Mouse (Mus musculus) heart, embryonic 10.5 days (tissue): Measurements from ENCODE around the gene Olfr1018. TPM values are rescaled to one million over a fixed set of nuclear protein-coding genes. Genes with fewer than 3 reads are reported as not detected.

ENCODE experiments used
- DNase-seq: peaks from one replicate; pipeline ENCODE4 v3.0.0-alpha.2; 2017; ENCODE audit warnings: low spot score
- H3K27ac ChIP-seq: fragments of 300-500 bp; sonication (generic); 2 replicates; pipeline ENCODE4 v1.5.1; 2016; ENCODE audit warnings: mild to moderate bottlenecking
- H3K27me3 ChIP-seq: fragments of 300-500 bp; sonication (generic); 2 replicates; pipeline ENCODE4 v1.6.1; 2016; ENCODE audit warnings: mild to moderate bottlenecking; ENCODE audit not compliant: poor library complexity, insufficient read depth, severe bottlenecking
- H3K36me3 ChIP-seq: fragments of 300-500 bp; sonication (generic); 2 replicates; pipeline ENCODE4 v1.6.1; 2016; ENCODE audit warnings: mild to moderate bottlenecking, moderate library complexity
- H3K4me1 ChIP-seq: fragments of 300-500 bp; sonication (generic); 2 replicates; pipeline ENCODE4 v1.6.1; 2016; ENCODE audit warnings: mild to moderate bottlenecking
- H3K4me3 ChIP-seq: fragments of 300-500 bp; sonication (generic); 2 replicates; pipeline ENCODE4 v1.5.1; 2016; ENCODE audit warnings: mild to moderate bottlenecking, moderate library complexity
- H3K9me3 ChIP-seq: fragments of 300-500 bp; sonication (generic); 2 replicates; pipeline ENCODE4 v1.6.1; 2016; ENCODE audit warnings: mild to moderate bottlenecking, moderate library complexity
- whole genome bisulfite sequencing: fragments of 180-500 bp; shearing (Covaris S2); methylation state at CpG from one replicate; pipeline ENCODE4 v1.1.7; 2016; 5-methylcytosine and 5-hydroxymethylcytosine counted together
- polyA plus RNA-seq: library from polyadenylated mRNA; unstranded; fragments of >200 nt; fragmentation: Nextera tagmentation; extraction: Ambion mirVana; gene quantifications from 2 replicates; pipeline ENCODE4 v1.2.1, GENCODE M21; 2016

Olfr1018 gene
- polyA plus RNA-seq = not detected in 2 replicates

DNA sequence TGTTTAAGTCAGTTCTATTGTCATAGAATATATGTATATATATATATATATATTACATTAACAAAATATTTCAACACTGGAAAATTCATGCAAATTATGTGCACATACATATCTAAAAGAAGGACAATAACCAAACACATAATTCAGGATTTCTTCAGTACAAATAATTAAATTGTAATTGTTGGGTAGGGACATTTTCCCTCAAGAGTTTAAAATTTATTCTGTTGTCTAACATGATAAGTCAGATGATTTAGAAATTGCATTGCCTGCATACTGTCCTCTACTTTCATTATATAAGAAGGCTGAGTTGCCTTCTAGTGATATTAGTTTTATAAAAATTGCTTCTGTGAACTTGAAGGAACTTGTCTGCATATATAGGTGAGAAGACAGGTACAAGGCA is at the start of gene Olfr1018:
Gene Olfr1018 (plus strand): TSS at position 301 of the 400 bp plus-strand sequence.
- Histone ChIP-seq H3K27ac (no peak within 1 kb of the TSS), H3K4me3 (no peak within 1 kb of the TSS), H3K4me1 (no peaks in the 10 kb centered on the region), H3K27me3 (no peaks in the 10 kb centered on the region), H3K9me3 (no peaks in the 10 kb centered on the region), H3K36me3 (no peaks in the 10 kb centered on the region)
- DNase-seq = no peak

DNA sequence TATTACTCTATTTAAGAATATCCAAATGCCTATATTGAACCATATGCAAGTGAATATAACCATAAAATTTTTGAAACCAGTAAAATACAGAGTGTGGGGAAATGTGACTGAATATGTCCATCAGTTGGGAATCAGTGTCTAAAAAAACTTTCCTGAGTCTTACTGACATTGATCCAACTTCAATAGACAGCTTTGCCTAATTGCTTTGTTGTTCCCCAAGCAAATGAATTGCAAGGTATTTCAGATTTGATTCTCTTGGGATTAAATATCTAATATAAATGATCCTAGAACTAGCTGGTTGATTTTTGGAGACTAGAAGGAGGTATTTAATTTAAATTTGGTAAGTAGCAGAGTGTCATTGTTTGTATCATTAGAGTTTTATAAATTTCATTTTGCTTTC is 45.9 kb upstream of the Olfr1018 start, which contains the start of gene Olfr1014:
Gene Olfr1014 (plus strand): TSS at position 301 of the 400 bp plus-strand sequence.
- Histone ChIP-seq H3K9me3 (no peaks in the 10 kb centered on the region), H3K27me3 (no peaks in the 10 kb centered on the region), H3K4me1 (no peaks in the 10 kb centered on the region), H3K36me3 (no peaks in the 10 kb centered on the region), H3K4me3 (no peak within 1 kb of the TSS), H3K27ac (no peak within 1 kb of the TSS)
- DNase-seq = no peak

DNA sequence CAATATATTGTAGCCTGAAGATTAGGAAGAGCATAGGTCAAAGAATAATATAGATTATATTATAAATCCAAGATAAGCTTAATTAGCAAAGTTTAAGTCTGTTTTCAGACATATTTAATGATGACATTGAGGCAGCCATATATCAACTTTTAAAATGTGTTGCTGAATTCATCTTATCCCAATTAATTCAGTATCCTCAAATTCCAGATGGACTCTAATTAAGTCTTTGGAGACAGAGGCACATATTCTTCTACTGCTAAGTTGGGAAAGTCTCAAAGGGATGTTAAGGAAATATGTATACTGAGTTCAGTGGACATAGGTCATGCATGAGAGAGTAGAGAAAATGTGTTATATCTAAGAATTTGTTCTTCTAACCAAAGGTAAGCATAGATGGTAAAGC is 36.6 kb upstream of the Olfr1018 start, which contains the start of gene Olfr1015:
Gene Olfr1015 (plus strand): TSS at position 301 of the 400 bp plus-strand sequence.
- DNase-seq = no peak
- no peaks in the 10 kb centered on the region for H3K4me1 ChIP-seq
- no peak within 1 kb of the TSS for H3K4me3 ChIP-seq
- H3K27me3 ChIP-seq = no peaks in the 10 kb centered on the region
- H3K36me3 ChIP-seq = no peaks in the 10 kb centered on the region
- no peak within 1 kb of the TSS for H3K27ac ChIP-seq
- no peaks in the 10 kb centered on the region for H3K9me3 ChIP-seq

- H3K4me3 ChIP-seq = no peak overlapping the region
- H3K27ac ChIP-seq = no peak overlapping the region
- H3K9me3 ChIP-seq = no peaks in the 10 kb centered on the region
- DNase-seq = no peak
- 49% methylated on average over 2 of the region's 2 CpGs for WGBS
- no peaks in the 10 kb centered on the region for H3K27me3 ChIP-seq
- no peaks in the 10 kb centered on the region for H3K4me1 ChIP-seq
- no peaks in the 10 kb centered on the region for H3K36me3 ChIP-seq
These were observed 25.9 kb upstream of the Olfr1018 start for GRCm38 (mm10) chr2:85792331-85792730.

DNA sequence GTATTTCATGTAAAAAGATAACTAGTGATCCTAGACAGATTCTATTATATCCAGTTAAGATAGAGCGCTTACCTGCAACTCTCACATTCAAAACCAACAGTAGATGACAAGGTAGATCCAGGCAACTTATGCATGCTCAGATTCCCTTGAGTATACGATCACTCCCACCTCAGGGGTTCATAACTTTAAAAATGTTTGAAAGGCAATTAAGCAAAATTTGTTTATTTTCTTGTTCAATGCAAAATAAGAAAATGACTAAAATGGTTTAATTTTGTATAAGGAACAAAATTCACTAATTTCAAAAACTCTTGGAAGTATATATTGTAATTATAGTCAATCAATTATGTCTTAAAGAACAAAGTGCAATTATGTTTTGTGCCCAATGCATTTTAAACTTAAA is 15.8 kb upstream of the Olfr1018 start, which contains the start of gene Olfr1016:
Gene Olfr1016 (minus strand): TSS at position 101 of the 400 bp plus-strand sequence.
- H3K4me3 ChIP-seq = no peak within 1 kb of the TSS
- no peak for DNase-seq
- no peaks in the 10 kb centered on the region for H3K9me3 ChIP-seq
- H3K4me1 ChIP-seq = no peaks in the 10 kb centered on the region
- H3K36me3 ChIP-seq = no peaks in the 10 kb centered on the region
- WGBS = 84% methylated on average over 2 of the region's 2 CpGs
- no peaks in the 10 kb centered on the region for H3K27me3 ChIP-seq
- no peak within 1 kb of the TSS for H3K27ac ChIP-seq

DNA sequence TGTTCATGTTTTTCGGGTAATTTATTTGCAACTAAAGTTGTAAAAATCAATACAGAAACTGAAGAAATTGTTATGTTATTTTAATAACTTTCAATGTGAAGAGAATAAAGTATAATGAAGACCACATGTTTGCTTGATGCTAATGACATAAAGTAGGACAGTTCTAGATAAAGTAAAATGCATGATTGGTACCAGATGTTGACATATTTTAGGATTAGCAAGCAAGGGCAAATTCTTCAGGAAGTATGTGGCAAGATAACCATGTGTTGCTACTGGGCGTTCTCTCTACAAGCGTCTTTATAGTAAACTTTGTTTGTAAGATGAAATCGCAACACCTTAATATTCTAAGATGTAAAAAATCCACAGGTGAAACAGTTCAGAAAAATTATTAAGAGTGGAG is 13.8 kb upstream of the Olfr1018 start:
- Histone ChIP-seq H3K9me3 (no peaks in the 10 kb centered on the region), H3K27ac (no peak overlapping the region), H3K4me3 (no peak overlapping the region), H3K36me3 (no peaks in the 10 kb centered on the region), H3K27me3 (no peaks in the 10 kb centered on the region), H3K4me1 (no peaks in the 10 kb centered on the region)
- no peak for DNase-seq
- WGBS = 68% methylated on average over 4 of the region's 4 CpGs

- no peak for DNase-seq
These were observed 27.1 kb downstream of the Olfr1018 start, which contains the start of gene Olfr1019 for GRCm38 (mm10) chr2:85845383-85845782. Gene Olfr1019 (minus strand): TSS chr2:85845483.

DNA sequence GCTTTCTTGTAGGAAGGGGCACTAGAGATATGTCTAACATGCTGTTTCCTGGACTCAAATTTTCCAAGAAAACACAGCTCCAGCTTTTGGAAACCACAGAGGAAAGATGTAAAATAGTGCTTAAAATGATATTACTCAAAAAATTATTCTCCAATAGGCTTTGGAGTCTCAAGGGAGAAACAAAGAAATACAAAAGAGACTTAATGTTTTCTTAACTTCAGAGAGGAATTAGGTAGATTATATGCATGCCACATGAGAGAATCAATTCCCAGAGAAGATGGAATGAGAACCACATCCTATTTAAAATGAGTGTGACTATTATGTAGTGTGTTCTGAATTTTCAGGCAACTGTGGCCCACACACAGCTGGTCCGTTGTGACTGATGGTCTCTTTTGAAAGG is 28.5 kb downstream of the Olfr1018 start, which contains the start of gene Olfr1020:
Gene Olfr1020 (plus strand): TSS at position 301 of the 400 bp plus-strand sequence.
- DNase-seq = no peak
- H3K27me3 ChIP-seq = no peaks in the 10 kb centered on the region
- no peaks in the 10 kb centered on the region for H3K36me3 ChIP-seq
- no peaks in the 10 kb centered on the region for H3K4me1 ChIP-seq
- no peak within 1 kb of the TSS for H3K4me3 ChIP-seq
- H3K27ac ChIP-seq = no peak within 1 kb of the TSS
- WGBS = 74% methylated on average over 1 of the region's 1 CpGs
- H3K9me3 ChIP-seq = no peaks in the 10 kb centered on the region

More at GRCm38 (mm10) chr2:85845383-85845782, 27.1 kb downstream of the Olfr1018 start, which contains the start of gene Olfr1019:
- no peaks in the 10 kb centered on the region for H3K36me3 ChIP-seq
- H3K9me3 ChIP-seq = no peaks in the 10 kb centered on the region
- no peak within 1 kb of the TSS for H3K4me3 ChIP-seq
- no peaks in the 10 kb centered on the region for H3K27me3 ChIP-seq
- no peak within 1 kb of the TSS for H3K27ac ChIP-seq
- no peaks in the 10 kb centered on the region for H3K4me1 ChIP-seq

GRCm38 (mm10) chr2:85868294-85868693 is 50.0 kb downstream of the Olfr1018 start, which contains the start of gene Olfr1022:
Gene Olfr1022 (plus strand): TSS chr2:85868594.
- 46% methylated on average over 2 of the region's 2 CpGs for WGBS
- H3K27me3 ChIP-seq = no peaks in the 10 kb centered on the region
- no peak within 1 kb of the TSS for H3K4me3 ChIP-seq
- H3K4me1 ChIP-seq = no peaks in the 10 kb centered on the region
- H3K36me3 ChIP-seq = no peaks in the 10 kb centered on the region
- no peaks in the 10 kb centered on the region for H3K9me3 ChIP-seq
- H3K27ac ChIP-seq = no peak within 1 kb of the TSS
- no peak for DNase-seq

Other genes with a start within 250 kb of the Olfr1018 start
- gene Olfr996, start 239.3 kb upstream of the Olfr1018 start, polyA plus RNA-seq = not detected in 2 replicates
- not detected in 2 replicates for gene Olfr998, start 229.5 kb upstream of the Olfr1018 start, polyA plus RNA-seq
- not detected in 2 replicates for gene Olfr1000, start 206.6 kb upstream of the Olfr1018 start, polyA plus RNA-seq
- not detected in 2 replicates for gene Olfr1002, start 167.8 kb upstream of the Olfr1018 start, polyA plus RNA-seq
- not detected in 2 replicates for gene Olfr154, start 154.0 kb upstream of the Olfr1018 start, polyA plus RNA-seq
- gene Olfr1006, start 139.7 kb upstream of the Olfr1018 start, polyA plus RNA-seq = not detected in 2 replicates
- not detected in 2 replicates for gene Olfr1008, start 129.0 kb upstream of the Olfr1018 start, polyA plus RNA-seq
- gene Olfr1009, start 103.1 kb upstream of the Olfr1018 start, polyA plus RNA-seq = not detected in 2 replicates
- gene Olfr1012, start 55.7 kb upstream of the Olfr1018 start, polyA plus RNA-seq = not detected in 2 replicates
- gene Olfr1013, start 51.4 kb upstream of the Olfr1018 start, polyA plus RNA-seq = not detected in 2 replicates
- gene Olfr1014, start 45.8 kb upstream of the Olfr1018 start, polyA plus RNA-seq = not detected in 2 replicates
- gene Olfr1015, start 36.5 kb upstream of the Olfr1018 start, polyA plus RNA-seq = not detected in 2 replicates
- not detected in 2 replicates for gene Olfr1016, start 15.9 kb upstream of the Olfr1018 start, polyA plus RNA-seq
- gene Olfr1019, start 27.0 kb downstream of the Olfr1018 start, polyA plus RNA-seq = not detected in 2 replicates
- not detected in 2 replicates for gene Olfr1020, start 28.6 kb downstream of the Olfr1018 start, polyA plus RNA-seq
- not detected in 2 replicates for gene Olfr1022, start 50.1 kb downstream of the Olfr1018 start, polyA plus RNA-seq
- not detected in 2 replicates for gene Olfr1023, start 67.2 kb downstream of the Olfr1018 start, polyA plus RNA-seq
- not detected in 2 replicates for gene Olfr1024, start 86.6 kb downstream of the Olfr1018 start, polyA plus RNA-seq
- gene Olfr1025-ps1, start 96.7 kb downstream of the Olfr1018 start, polyA plus RNA-seq = not detected in 2 replicates
- gene Olfr1026, start 103.1 kb downstream of the Olfr1018 start, polyA plus RNA-seq = not detected in 2 replicates
- gene Olfr1028, start 132.0 kb downstream of the Olfr1018 start, polyA plus RNA-seq = not detected in 2 replicates
- gene Olfr1029, start 155.4 kb downstream of the Olfr1018 start, polyA plus RNA-seq = not detected in 2 replicates
- gene Olfr1030, start 160.8 kb downstream of the Olfr1018 start, polyA plus RNA-seq = not detected in 2 replicates
- gene Olfr1031, start 171.8 kb downstream of the Olfr1018 start, polyA plus RNA-seq = not detected in 2 replicates
- not detected in 2 replicates for gene Olfr1032, start 187.1 kb downstream of the Olfr1018 start, polyA plus RNA-seq
- 0.21 TPM in 1 of 2 replicates, not detected in the other for gene Olfr1033, start 202.2 kb downstream of the Olfr1018 start, polyA plus RNA-seq
- gene Olfr1034, start 227.4 kb downstream of the Olfr1018 start, polyA plus RNA-seq = not detected in 2 replicates